Mouse (Mus musculus) frontal cortex, adult 2 months (tissue): ENCODE measurements around the gene Nploc4. TPM values are rescaled to one million over a fixed set of nuclear protein-coding genes. Genes with fewer than 3 reads are reported as not detected.

ENCODE experiments used
- DNase-seq, 2 experiments: peaks; one replicate each; pipeline ENCODE4 v3.0.0; 2022; ENCODE audit warnings: low spot score in 1 of 2; ENCODE audit errors: extremely low spot score in 1 of 2
- polyA plus RNA-seq: library from polyadenylated mRNA; depleted of rRNA; stranded (reverse); fragments of >200 nt; gene quantifications from 2 replicates; pipeline ENCODE4 v1.2.3, GENCODE M21; 2012; rRNA removed

Gene Nploc4
- polyA plus RNA-seq = 52.9 and 60.2 TPM in 2 replicates

- peak; percentile 29 to 91 for DNase-seq
These were observed at the start of gene Nploc4 for GRCm38 (mm10) chr11:120437152-120437856. Gene Nploc4, minus strand, starts transcription at chr11:120437708.

- no peak for DNase-seq
These were observed 47.7 kb upstream of the Nploc4 start for GRCm38 (mm10) chr11:120485251-120485650.

- DNase-seq = peak; percentile 77 to 92
These were observed 46.9 kb upstream of the Nploc4 start, which contains the start of gene Mrpl12 for GRCm38 (mm10) chr11:120484265-120484981. Gene Mrpl12, plus strand, starts transcription at chr11:120484613.

GRCm38 (mm10) chr11:120483448-120483934 lies 46.0 kb upstream of the Nploc4 start:
- DNase-seq = no peak

DNA sequence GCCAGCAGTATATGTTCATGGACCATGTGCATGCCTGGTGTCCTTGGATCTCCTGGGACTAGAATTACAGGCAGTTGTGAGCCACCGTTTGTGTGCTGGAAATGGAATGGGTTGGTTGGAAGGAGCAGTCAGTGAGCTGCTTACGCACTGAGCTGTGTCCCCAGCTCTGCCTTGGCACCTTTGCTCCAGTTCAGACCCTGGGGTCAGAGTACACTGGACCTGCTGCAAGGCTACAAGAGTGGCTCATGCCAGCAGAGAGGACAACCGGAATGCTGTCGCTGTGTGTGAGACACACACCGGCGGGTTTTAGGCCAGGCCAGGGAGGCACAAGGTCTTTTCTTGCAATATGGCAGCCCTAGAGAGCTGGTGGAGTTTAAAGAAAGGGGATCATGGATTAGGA lies 34.5 kb upstream of the Nploc4 start:
- no peak for DNase-seq

- no peak for DNase-seq
These were observed 30.2 kb upstream of the Nploc4 start for GRCm38 (mm10) chr11:120467736-120468092.

DNA sequence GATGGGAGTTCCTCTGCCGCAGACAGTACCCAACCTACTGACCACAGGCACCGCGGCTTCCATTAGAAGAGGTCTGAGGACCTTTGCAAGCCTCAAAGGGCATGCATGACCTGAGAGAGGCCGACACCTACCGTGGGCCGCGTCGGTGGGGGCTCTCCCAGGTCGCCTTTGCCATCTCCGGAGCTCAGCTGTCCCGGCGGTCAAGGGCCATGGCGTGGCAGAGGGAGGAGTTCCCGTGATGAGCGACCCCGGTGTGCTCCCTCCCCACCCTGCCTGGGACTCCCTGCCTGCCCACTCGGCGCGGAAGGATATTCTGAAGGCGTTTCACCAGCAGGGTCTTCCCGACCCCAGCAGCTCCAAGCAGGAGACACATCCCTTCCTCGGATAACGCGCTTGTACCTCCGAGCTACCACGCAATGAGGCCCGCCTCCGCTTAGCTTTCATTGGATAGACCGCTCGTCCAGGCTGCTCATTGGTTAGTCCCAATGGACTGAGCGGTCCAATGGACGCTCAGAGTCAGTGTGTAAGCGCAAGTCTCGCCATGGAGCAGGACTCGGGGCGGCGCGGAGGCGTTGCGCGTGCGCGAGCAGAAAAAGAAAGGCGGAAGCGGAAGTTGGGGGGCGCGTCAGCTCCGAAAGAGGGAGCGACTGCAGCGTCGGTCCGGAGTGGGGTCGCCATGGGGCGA lies 29.7 kb upstream of the Nploc4 start, which contains the start of gene Arl16:
Gene Arl16 (minus strand): TSS at position 557 of the 685 bp plus-strand sequence.
- peak; percentile 94 to 96 for DNase-seq

DNA sequence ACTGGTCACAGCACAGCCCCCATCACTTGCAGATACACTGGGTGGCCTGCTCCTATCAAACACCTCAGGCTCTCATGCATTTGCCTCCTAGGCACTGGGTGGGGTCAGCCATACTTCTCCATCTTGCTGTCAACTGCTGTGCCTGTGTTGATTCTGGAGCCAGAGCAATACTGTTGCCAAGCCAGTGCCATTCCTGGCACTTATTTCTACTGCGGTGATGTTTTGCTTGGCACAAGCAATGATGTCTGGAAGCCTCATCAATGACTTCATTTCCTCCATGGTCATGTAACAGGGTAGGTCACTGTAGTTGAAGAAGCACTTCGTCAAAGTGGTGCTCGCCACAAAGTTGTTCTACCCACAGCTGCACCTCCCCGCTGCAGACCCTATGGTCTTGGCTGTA lies 28.0 kb upstream of the Nploc4 start:
- no peak for DNase-seq

GRCm38 (mm10) chr11:120464365-120464764 lies 26.9 kb upstream of the Nploc4 start:
- DNase-seq = no peak

DNA sequence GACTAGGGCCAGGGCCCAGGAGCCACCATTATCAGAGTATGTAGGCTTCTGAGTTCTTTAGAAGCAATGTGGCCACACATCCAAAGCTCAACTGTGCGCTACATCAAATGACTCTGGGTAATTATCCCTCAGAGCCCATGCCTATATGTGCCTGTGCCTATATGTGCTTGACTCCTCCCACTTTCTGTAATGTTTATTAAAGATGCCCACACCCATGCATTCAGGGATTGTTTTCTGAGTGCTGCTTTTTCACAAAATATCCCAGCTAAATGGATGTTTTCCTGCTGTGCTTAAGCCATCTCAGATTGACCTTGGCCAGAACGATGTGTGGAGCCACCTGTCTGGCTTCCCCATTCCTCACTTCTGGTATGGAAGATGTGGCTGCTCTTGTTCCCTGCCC lies 26.0 kb upstream of the Nploc4 start:
- no peak for DNase-seq

GRCm38 (mm10) chr11:120458847-120459597 lies 21.5 kb upstream of the Nploc4 start:
- DNase-seq = no peak

GRCm38 (mm10) chr11:120457772-120458751 lies 20.6 kb upstream of the Nploc4 start, which contains the start of the genes Oxld1 and Ccdc137:
Gene Oxld1, minus strand, starts transcription at chr11:120458068.
Gene Ccdc137, plus strand, starts transcription at chr11:120458115.
- DNase-seq = peak; percentile 47 to 75

DNA sequence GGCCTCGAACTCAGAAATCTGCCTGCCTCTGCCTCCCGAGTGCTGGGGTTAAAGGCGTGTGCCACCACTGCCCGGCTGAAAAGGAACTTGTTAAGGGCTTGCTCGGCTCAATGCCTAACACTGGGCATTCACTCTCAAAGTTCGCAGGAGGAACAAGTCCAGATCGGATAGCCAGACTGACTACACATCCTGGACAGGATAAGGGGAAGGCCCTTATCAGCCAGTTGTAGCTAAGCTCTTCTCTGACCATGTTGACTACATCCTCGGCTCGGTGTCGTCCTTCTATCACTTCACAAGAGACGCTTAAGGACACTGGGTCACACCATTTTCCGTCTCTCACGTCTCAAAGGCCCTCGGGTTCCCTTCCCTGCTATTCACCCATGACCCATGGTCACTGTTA lies 19.9 kb upstream of the Nploc4 start:
- no peak for DNase-seq

DNA sequence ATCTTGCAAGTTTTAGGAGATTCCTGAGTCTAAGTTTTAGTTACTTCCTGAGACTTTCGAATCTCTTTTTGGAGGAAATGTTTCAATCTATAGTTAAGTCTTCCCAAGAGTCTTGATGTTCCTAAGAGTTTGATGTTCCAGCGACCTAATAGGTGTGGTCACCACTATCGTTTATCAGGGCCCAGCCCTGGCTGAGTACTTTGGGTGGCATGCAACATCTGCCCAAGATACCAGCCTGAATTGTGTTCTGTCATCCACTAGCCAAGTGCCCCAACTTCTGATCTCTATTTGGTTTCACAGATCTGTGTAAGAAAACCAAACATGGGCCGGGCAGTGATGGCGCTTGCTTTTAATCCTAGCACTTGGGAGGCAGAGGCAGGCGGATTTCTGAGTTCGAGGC lies 17.9 kb upstream of the Nploc4 start:
- DNase-seq = no peak

DNA sequence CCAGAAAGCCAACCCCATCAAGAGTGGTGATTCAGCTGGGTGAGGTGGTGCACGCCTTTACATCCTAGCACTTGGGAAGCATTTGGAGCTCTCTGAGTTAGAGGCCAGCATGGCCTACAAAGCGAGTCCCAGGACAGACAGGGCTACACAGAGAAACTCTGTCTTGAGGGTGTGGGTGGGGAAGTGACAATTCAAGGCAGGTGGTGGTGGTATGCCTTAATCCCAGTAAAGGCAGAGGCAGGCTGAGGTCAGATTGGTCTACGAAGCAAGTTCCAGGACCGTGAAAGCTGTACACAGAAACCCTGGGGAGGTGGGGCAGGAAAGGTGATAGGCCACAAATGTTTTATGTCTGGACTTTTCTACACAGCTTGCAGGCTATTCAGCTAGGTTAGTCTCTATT lies 17.5 kb upstream of the Nploc4 start:
- DNase-seq = no peak

DNA sequence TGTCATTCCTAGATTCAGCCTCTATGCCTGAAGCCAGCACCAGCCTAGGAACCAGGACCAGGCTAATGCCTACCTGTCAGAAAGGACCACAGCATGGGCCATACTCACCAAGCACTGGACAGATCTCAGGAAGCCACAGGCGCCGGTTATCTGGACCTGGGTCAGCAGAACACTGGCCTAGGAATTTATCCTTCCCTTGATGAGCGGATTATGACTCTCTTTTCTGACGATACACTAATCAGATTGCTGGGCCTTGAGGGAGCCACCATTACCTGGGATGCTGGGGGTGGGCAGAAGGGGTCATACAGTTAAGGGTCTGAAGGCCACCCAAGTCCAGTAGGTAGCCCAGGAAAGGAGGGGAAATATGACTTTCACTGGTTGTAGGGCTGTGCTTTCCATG lies 15.8 kb upstream of the Nploc4 start, which contains the start of gene Pde6g:
Gene Pde6g (minus strand): TSS at position 195 of the 400 bp plus-strand sequence.
- no peak for DNase-seq

DNA sequence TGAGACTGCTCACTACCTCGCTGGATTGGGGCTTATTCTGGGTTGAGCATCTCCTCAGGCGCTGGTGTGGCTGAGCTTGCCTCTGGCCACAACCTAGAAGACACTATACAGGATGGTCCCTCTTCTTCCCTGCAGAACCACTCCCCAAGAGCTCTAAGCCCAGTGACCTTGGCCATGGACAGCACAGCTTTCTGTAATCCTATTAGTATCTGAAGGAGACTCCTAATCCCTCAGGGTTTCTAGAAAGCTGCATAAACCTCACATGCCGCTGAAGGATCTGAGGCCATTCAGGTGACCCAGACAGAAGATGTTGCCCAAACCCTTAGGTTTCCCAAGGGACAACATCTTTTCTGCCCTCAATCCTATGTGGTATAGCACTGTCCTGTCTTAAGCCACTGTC lies 14.7 kb upstream of the Nploc4 start:
- DNase-seq = no peak

DNA sequence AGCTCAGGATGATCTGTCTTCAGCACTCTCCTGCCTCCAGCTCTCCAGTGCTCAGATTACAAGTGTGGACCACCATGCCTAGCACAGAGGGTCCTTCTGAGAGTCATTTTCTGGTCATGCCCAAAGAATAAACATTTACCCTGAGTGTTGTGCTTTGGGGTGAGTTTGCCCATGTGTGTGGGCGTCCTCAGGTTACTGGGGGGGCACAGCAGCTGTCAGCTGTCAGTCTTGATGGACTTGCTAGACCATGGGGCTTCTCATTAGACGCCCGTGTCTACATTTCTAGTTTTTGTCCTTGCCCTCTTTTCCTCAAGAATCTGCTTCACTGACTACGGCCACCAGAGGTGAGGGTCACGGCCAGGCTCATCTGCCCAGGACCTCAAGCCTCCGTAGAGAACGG lies 9.7 kb upstream of the Nploc4 start:
- DNase-seq = no peak

GRCm38 (mm10) chr11:120445475-120445874 lies 8.0 kb upstream of the Nploc4 start:
- DNase-seq = no peak
